Mouse (Mus musculus) ZHBTc4 (cell line): ENCODE measurements around the gene Syngr2.
A peak's percentile ranks its signal among the peaks of the same experiment; 100 is the strongest.

Experiments
- DNase-seq: peaks from one replicate; pipeline ENCODE4 v3.0.0-alpha.2; 2011; ENCODE audit warnings: low read depth, low spot score

Gene Syngr2

GRCm38 (mm10) chr11:117809407-117810311 lies at the start of gene Syngr2, which contains the start of gene Gm20708:
TSS of gene Syngr2 (plus strand) at chr11:117809668.
TSS of gene Gm20708 (plus strand) at chr11:117809668.
- peak; percentile 89 for DNase-seq

- peak; percentile 35 for DNase-seq
Measured at GRCm38 (mm10) chr11:117760374-117761119, 48.9 kb upstream of the Syngr2 start.

- no peak for DNase-seq
Measured at GRCm38 (mm10) chr11:117761801-117762200, 47.7 kb upstream of the Syngr2 start.

- peak; percentile 49 for DNase-seq
Measured at GRCm38 (mm10) chr11:117762246-117762645, 47.2 kb upstream of the Syngr2 start.

GRCm38 (mm10) chr11:117764319-117764718 lies 45.1 kb upstream of the Syngr2 start:
- DNase-seq = no peak

- DNase-seq = no peak
Measured at GRCm38 (mm10) chr11:117765361-117765760, 44.1 kb upstream of the Syngr2 start.

- DNase-seq = no peak
Measured at GRCm38 (mm10) chr11:117766275-117766674, 43.2 kb upstream of the Syngr2 start.

- no peak for DNase-seq
Measured at GRCm38 (mm10) chr11:117768725-117769682, 40.5 kb upstream of the Syngr2 start.

- DNase-seq = no peak
Measured at GRCm38 (mm10) chr11:117769683-117770047, 39.8 kb upstream of the Syngr2 start.

- no peak for DNase-seq
Measured at GRCm38 (mm10) chr11:117770407-117770806, 39.1 kb upstream of the Syngr2 start.

GRCm38 (mm10) chr11:117772352-117772751 lies 37.1 kb upstream of the Syngr2 start:
- DNase-seq = no peak

- no peak for DNase-seq
Measured at GRCm38 (mm10) chr11:117774925-117775324, 34.5 kb upstream of the Syngr2 start.

- no peak for DNase-seq
Measured at GRCm38 (mm10) chr11:117775540-117775939, 33.9 kb upstream of the Syngr2 start.

- no peak for DNase-seq
Measured at GRCm38 (mm10) chr11:117776085-117776792, 33.2 kb upstream of the Syngr2 start.

GRCm38 (mm10) chr11:117777111-117777510 lies 32.4 kb upstream of the Syngr2 start:
- DNase-seq = no peak

- DNase-seq = no peak
Measured at GRCm38 (mm10) chr11:117778031-117778430, 31.4 kb upstream of the Syngr2 start.

GRCm38 (mm10) chr11:117778851-117779433 lies 30.5 kb upstream of the Syngr2 start:
- DNase-seq = peak; percentile 62

- DNase-seq = peak; percentile 46
Measured at GRCm38 (mm10) chr11:117779434-117780198, 29.9 kb upstream of the Syngr2 start.

GRCm38 (mm10) chr11:117780199-117780515 lies 29.3 kb upstream of the Syngr2 start:
- DNase-seq = peak; percentile 40
